Mouse (Mus musculus) olfactory bulb, adult 2 months (tissue): ENCODE measurements around the gene Ank3.

ENCODE experiments used
- CTCF ChIP-seq: fragments of 200-500 bp; IDR thresholded peaks from 2 replicates; pipeline ENCODE4 v1.5.1; 2012; ENCODE audit warnings: low read depth, mild to moderate bottlenecking, low read length, moderate library complexity; ENCODE audit not compliant: insufficient read depth
- POLR2A ChIP-seq: fragments of 200-500 bp; IDR thresholded peaks from 2 replicates; pipeline ENCODE4 v1.6.1; 2012; ENCODE audit warnings: mild to moderate bottlenecking, low read depth, low read length, moderate library complexity; ENCODE audit not compliant: insufficient read depth

- TF ChIP-seq POLR2A (no peak), CTCF (no peak)
Measured at GRCm38 (mm10) chr10:69628743-69629142, 230.2 kb downstream of the Ank3 start.
